22 mouse cellular contexts compared by ENCODE assay signal in the genomic region with DNA sequence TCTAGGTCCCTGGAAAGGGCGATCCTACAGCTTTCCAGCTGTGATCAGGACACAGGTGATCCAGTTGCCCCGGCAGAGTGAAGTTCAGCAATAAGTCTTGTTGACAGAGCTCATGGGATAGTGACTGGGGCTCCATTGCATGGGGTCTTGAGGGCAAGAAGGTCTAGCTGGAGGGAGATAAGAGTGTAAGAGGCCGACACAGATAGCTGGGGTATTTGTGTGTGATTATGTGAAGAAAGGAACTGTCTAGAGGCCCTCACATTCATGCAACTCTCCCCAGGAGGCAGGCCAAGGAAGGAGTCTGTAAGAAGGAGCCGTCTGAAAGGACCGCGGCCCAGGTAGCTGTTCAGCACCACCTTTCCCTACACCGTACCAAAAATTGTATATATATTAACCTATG. TPM values are rescaled to one million over a fixed set of nuclear protein-coding genes. Genes with fewer than 3 reads are reported as not detected.
A peak's percentile ranks its signal among the peaks of the same experiment; 100 is the strongest.
DNase-seq lines count a peak whose midpoint lies in the region; ATAC-seq lines count a peak whose summit lies in the region.
"Had no signal": no experiment of that assay in that cellular context is flagged by ENCODE, and none has a peak within 500 bp of the region (broad histone marks: within the 10 kb centered on the region; RNA-seq: fewer than 3 reads in every experiment).

No protein-coding gene starts in this region.

- ATAC-seq in intestine, embryonic 16.5 days, result no peak
- no peak for ATAC-seq in intestine, embryonic 15.5 days
- ATAC-seq in liver, embryonic 11.5 days (replicated peaks; ENCODE audit: low FRiP score), result peak; percentile 67
- peak; percentile 54; the same call in 1 of the 2 replicates for ATAC-seq in liver, embryonic 12.5 days
- no peak; the same call in 1 of the 2 replicates for ATAC-seq in liver, embryonic 15.5 days (ENCODE audit: insufficient read depth)
- ATAC-seq in forebrain, embryonic 13.5 days, result no peak
- ATAC-seq: CD4-positive, CD25-positive, alpha-beta regulatory T cell, adult 4 months; forebrain, embryonic 16.5 days had no signal

- peak overlapping the region; percentile 14; the same call in 1 of the 2 replicates for H3K27ac ChIP-seq in intestine, embryonic 16.5 days (ENCODE audit: low read length)
- no peak overlapping the region for H3K27ac ChIP-seq in intestine, embryonic 15.5 days
- peak overlapping the region; percentile 58 for H3K27ac ChIP-seq in liver, embryonic 11.5 days (ENCODE audit: low read depth, low read length)
- H3K27ac ChIP-seq in liver, embryonic 12.5 days, result peak overlapping the region; percentile 59
- H3K27ac ChIP-seq in liver, embryonic 15.5 days (replicated peaks), result peak overlapping the region; percentile 2; the same call in 1 of the 2 replicates
- H3K27ac ChIP-seq in forebrain, embryonic 13.5 days, result no peak overlapping the region
- H3K27ac ChIP-seq: embryonic facial prominence, embryonic 10.5 days; embryonic facial prominence, embryonic 13.5 days; forebrain, embryonic 12.5 days; hindbrain, embryonic 12.5 days; hindbrain, embryonic 15.5 days had no signal

- no peak for DNase-seq in liver, embryonic 11.5 days (ENCODE audit: low spot score)
- no peak for DNase-seq in embryo, embryonic 11 days
- DNase-seq: adrenal gland, adult 2 months; adrenal gland, postnatal 14 days; cerebellum, adult 11-12 months; cerebellum, adult 8-10 months; cerebellum, postnatal 14 days; gastrocnemius, postnatal 14 days; heart, adult 18-20 months had no signal

- no peak overlapping the region for H3K9ac ChIP-seq in intestine, embryonic 16.5 days (ENCODE audit: low read depth, low read length)
- no peak overlapping the region for H3K9ac ChIP-seq in intestine, embryonic 15.5 days
- H3K9ac ChIP-seq in liver, embryonic 11.5 days (ENCODE audit: low read depth, low read length), result peak overlapping the region; percentile 42; the same call in 1 of the 2 replicates
- H3K9ac ChIP-seq in liver, embryonic 12.5 days, result no peak overlapping the region
- H3K9ac ChIP-seq in liver, embryonic 15.5 days, result no peak overlapping the region
- H3K9ac ChIP-seq in forebrain, embryonic 13.5 days, result no peak overlapping the region
- H3K9ac ChIP-seq: embryonic facial prominence, embryonic 13.5 days; forebrain, embryonic 12.5 days; hindbrain, embryonic 12.5 days; hindbrain, embryonic 15.5 days had no signal

- no peak overlapping the region for H3K4me2 ChIP-seq in intestine, embryonic 16.5 days (ENCODE audit: low read depth, low read length)
- no peak overlapping the region for H3K4me2 ChIP-seq in intestine, embryonic 15.5 days (replicated peaks)
- H3K4me2 ChIP-seq in liver, embryonic 11.5 days, result peak overlapping the region; percentile 33
- peak overlapping the region; percentile 25 for H3K4me2 ChIP-seq in liver, embryonic 12.5 days
- H3K4me2 ChIP-seq in liver, embryonic 15.5 days, result no peak overlapping the region
- no peak overlapping the region for H3K4me2 ChIP-seq in forebrain, embryonic 13.5 days
- H3K4me2 ChIP-seq: embryonic facial prominence, embryonic 13.5 days; forebrain, embryonic 12.5 days; hindbrain, embryonic 12.5 days; hindbrain, embryonic 15.5 days had no signal

- 66% methylated on average over 7 of the region's 7 CpGs for WGBS in intestine, embryonic 16.5 days
- WGBS in intestine, embryonic 15.5 days, result 57% methylated on average over 7 of the region's 7 CpGs
- WGBS in liver, embryonic 11.5 days, result 52% methylated on average over 7 of the region's 7 CpGs
- whole genome bisulfite sequencing in liver, embryonic 12.5 days (ENCODE audit: insufficient replicate concordance), result 44% methylated on average over 7 of the region's 7 CpGs
- 37% methylated on average over 7 of the region's 7 CpGs for WGBS in liver, embryonic 15.5 days (ENCODE audit: insufficient replicate concordance)
- WGBS in forebrain, embryonic 13.5 days, result 78% methylated on average over 7 of the region's 7 CpGs

- no peaks in the 10 kb centered on the region for H3K9me3 ChIP-seq in intestine, embryonic 16.5 days (ENCODE audit: control insufficient read depth, low read length)
- H3K9me3 ChIP-seq in intestine, embryonic 15.5 days, result no peaks in the 10 kb centered on the region
- H3K9me3 ChIP-seq in liver, embryonic 11.5 days (ENCODE audit: control insufficient read depth, low read length), result no peaks in the 10 kb centered on the region
- 0 out of 2 replicates have a peak, but pooled peaks cover 5% of the 10 kb centered on the region for H3K9me3 ChIP-seq in liver, embryonic 12.5 days (replicated peaks)
- no peaks in the 10 kb centered on the region for H3K9me3 ChIP-seq in liver, embryonic 15.5 days (replicated peaks)
- H3K9me3 ChIP-seq in forebrain, embryonic 13.5 days (replicated peaks), result no peaks in the 10 kb centered on the region
- H3K9me3 ChIP-seq: embryonic facial prominence, embryonic 10.5 days; embryonic facial prominence, embryonic 13.5 days; forebrain, embryonic 12.5 days; hindbrain, embryonic 12.5 days; hindbrain, embryonic 15.5 days had no signal

- peaks cover 3% of the 10 kb centered on the region; the same call in 1 of the 2 replicates for H3K36me3 ChIP-seq in intestine, embryonic 16.5 days (ENCODE audit: control insufficient read depth, insufficient read depth, low read length)
- no peaks in the 10 kb centered on the region for H3K36me3 ChIP-seq in intestine, embryonic 15.5 days
- no peaks in the 10 kb centered on the region; the same call in 1 of the 2 replicates for H3K36me3 ChIP-seq in liver, embryonic 11.5 days (ENCODE audit: control insufficient read depth, insufficient read depth, low read length)
- H3K36me3 ChIP-seq in liver, embryonic 12.5 days, result peaks cover 14% of the 10 kb centered on the region
- peaks cover 12% of the 10 kb centered on the region for H3K36me3 ChIP-seq in liver, embryonic 15.5 days (replicated peaks)
- H3K36me3 ChIP-seq in forebrain, embryonic 13.5 days (ENCODE audit: poor library complexity, severe bottlenecking), result peaks cover 5% of the 10 kb centered on the region
- H3K36me3 ChIP-seq: forebrain, embryonic 12.5 days had no signal

- H3K27me3 ChIP-seq in intestine, embryonic 16.5 days (replicated peaks; ENCODE audit: control insufficient read depth, insufficient read depth, low read length), result no peaks in the 10 kb centered on the region
- no peaks in the 10 kb centered on the region for H3K27me3 ChIP-seq in intestine, embryonic 15.5 days (replicated peaks)
- no peaks in the 10 kb centered on the region for H3K27me3 ChIP-seq in liver, embryonic 11.5 days (replicated peaks; ENCODE audit: control insufficient read depth, insufficient read depth, low read length)
- H3K27me3 ChIP-seq in liver, embryonic 12.5 days (replicated peaks), result no peaks in the 10 kb centered on the region
- no peaks in the 10 kb centered on the region for H3K27me3 ChIP-seq in liver, embryonic 15.5 days
- no peaks in the 10 kb centered on the region for H3K27me3 ChIP-seq in forebrain, embryonic 13.5 days
- H3K27me3 ChIP-seq: forebrain, embryonic 12.5 days; hindbrain, embryonic 12.5 days; hindbrain, embryonic 15.5 days had no signal

- no peak overlapping the region for H3K4me3 ChIP-seq in intestine, embryonic 16.5 days (ENCODE audit: low read length)
- no peak overlapping the region for H3K4me3 ChIP-seq in intestine, embryonic 15.5 days (replicated peaks)
- H3K4me3 ChIP-seq in liver, embryonic 11.5 days (ENCODE audit: low read depth, low read length), result no peak overlapping the region
- no peak overlapping the region for H3K4me3 ChIP-seq in liver, embryonic 12.5 days
- no peak overlapping the region for H3K4me3 ChIP-seq in liver, embryonic 15.5 days (replicated peaks)
- H3K4me3 ChIP-seq in forebrain, embryonic 13.5 days, result no peak overlapping the region
- H3K4me3 ChIP-seq: embryonic facial prominence, embryonic 10.5 days; embryonic facial prominence, embryonic 13.5 days; erythroblast, embryonic 14.5 days; forebrain, embryonic 12.5 days; hindbrain, embryonic 12.5 days; hindbrain, embryonic 15.5 days had no signal

- no peaks in the 10 kb centered on the region; the same call in 1 of the 2 replicates for H3K4me1 ChIP-seq in intestine, embryonic 16.5 days (ENCODE audit: control insufficient read depth, insufficient read depth, low read length)
- H3K4me1 ChIP-seq in intestine, embryonic 15.5 days (replicated peaks), result no peaks in the 10 kb centered on the region
- H3K4me1 ChIP-seq in liver, embryonic 11.5 days (replicated peaks; ENCODE audit: control insufficient read depth, insufficient read depth, low read length), result peaks cover 48% of the 10 kb centered on the region
- H3K4me1 ChIP-seq in liver, embryonic 12.5 days, result peaks cover 66% of the 10 kb centered on the region
- peaks cover 69% of the 10 kb centered on the region for H3K4me1 ChIP-seq in liver, embryonic 15.5 days (replicated peaks)
- peaks cover 18% of the 10 kb centered on the region for H3K4me1 ChIP-seq in forebrain, embryonic 13.5 days
- H3K4me1 ChIP-seq: embryonic facial prominence, embryonic 10.5 days; embryonic facial prominence, embryonic 13.5 days had no signal

RNA-seq across cellular contexts. Expression of gene Crebrf, which starts 8.4 kb away (rescaled TPM):
- polyA plus RNA-seq in intestine, embryonic 16.5 days (2015; fragmentation: Nextera tagmentation; extraction: Ambion mirVana), result 8.1 and 9.4 TPM in 2 replicates
- polyA plus RNA-seq in intestine, embryonic 15.5 days (2015; fragmentation: Nextera tagmentation; extraction: Ambion mirVana), result 8.3 and 8.8 TPM in 2 replicates
- 1.8 and 2.4 TPM in 2 replicates for polyA plus RNA-seq in liver, embryonic 11.5 days (2014; fragmentation: Nextera tagmentation; extraction: Ambion mirVana)
- polyA plus RNA-seq in liver, embryonic 12.5 days (2016; fragmentation: Nextera tagmentation; extraction: Ambion mirVana), result 1.7 and 2.1 TPM in 2 replicates
- 4.2 and 4.7 TPM in 2 replicates for polyA plus RNA-seq in liver, embryonic 15.5 days (2015; fragmentation: Nextera tagmentation; extraction: Ambion mirVana)
- polyA plus RNA-seq in forebrain, embryonic 13.5 days (2015; fragmentation: Nextera tagmentation; extraction: Ambion mirVana), result 11.1 and 13.8 TPM in 2 replicates

RNA-seq across cellular contexts. Expression of gene Atp6v0e, which starts 44.0 kb away (rescaled TPM):
- 311 and 334 TPM in 2 replicates for polyA plus RNA-seq in intestine, embryonic 16.5 days (2015; fragmentation: Nextera tagmentation; extraction: Ambion mirVana)
- polyA plus RNA-seq in intestine, embryonic 15.5 days (2015; fragmentation: Nextera tagmentation; extraction: Ambion mirVana), result 259 and 286 TPM in 2 replicates
- polyA plus RNA-seq in liver, embryonic 11.5 days (2014; fragmentation: Nextera tagmentation; extraction: Ambion mirVana), result 244 and 245 TPM in 2 replicates
- 177 and 179 TPM in 2 replicates for polyA plus RNA-seq in liver, embryonic 12.5 days (2016; fragmentation: Nextera tagmentation; extraction: Ambion mirVana)
- polyA plus RNA-seq in liver, embryonic 15.5 days (2015; fragmentation: Nextera tagmentation; extraction: Ambion mirVana), result 141 and 154 TPM in 2 replicates
- 139 and 144 TPM in 2 replicates for polyA plus RNA-seq in forebrain, embryonic 13.5 days (2015; fragmentation: Nextera tagmentation; extraction: Ambion mirVana)

Comparison
In these comparisons a context has a peak if more than half of its experiments do, and no peak if none do; other contexts are left out.
1. ATAC-seq: peak in liver, embryonic 11.5 days (single experiment) and liver, embryonic 12.5 days (single experiment); none in intestine, embryonic 16.5 days (single experiment), intestine, embryonic 15.5 days (single experiment), liver, embryonic 15.5 days (single experiment) and forebrain, embryonic 13.5 days (single experiment).
2. H3K27ac ChIP-seq: peak in intestine, embryonic 16.5 days (single experiment), liver, embryonic 11.5 days (single experiment), liver, embryonic 12.5 days (single experiment) and liver, embryonic 15.5 days (single experiment); none in intestine, embryonic 15.5 days (single experiment) and forebrain, embryonic 13.5 days (single experiment).
3. H3K4me2 ChIP-seq: peak in liver, embryonic 11.5 days (single experiment) and liver, embryonic 12.5 days (single experiment); none in intestine, embryonic 16.5 days (single experiment), intestine, embryonic 15.5 days (single experiment), liver, embryonic 15.5 days (single experiment) and forebrain, embryonic 13.5 days (single experiment).